Mouse (Mus musculus): ENCODE measurements around the gene Hnrnpr. TPM values are rescaled to one million over a fixed set of nuclear protein-coding genes. Genes with fewer than 3 reads are reported as not detected.

The Hnrnpr gene
- polyA plus RNA-seq, 1 experiment from 2014 or later = 197 TPM

DNA sequence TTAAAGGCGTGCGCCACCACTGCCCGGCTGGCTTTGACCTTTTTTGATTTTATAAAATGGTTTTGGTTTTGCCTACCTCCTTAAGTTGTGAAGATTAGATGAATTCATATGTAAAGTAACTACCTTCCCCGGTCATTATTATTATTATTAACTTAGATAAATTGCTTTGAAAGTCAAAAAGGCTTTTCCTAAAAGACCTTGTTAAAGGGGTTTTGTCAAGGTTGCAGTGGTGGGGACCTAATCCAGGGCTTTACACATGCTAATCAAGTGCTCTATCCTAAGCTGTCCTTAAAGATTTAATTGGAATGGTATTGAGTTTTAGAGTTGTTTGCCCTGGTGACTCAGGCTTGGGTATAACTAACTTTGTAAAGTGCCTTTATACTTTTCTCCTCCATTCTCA lies 6.9 kb downstream of the Hnrnpr start:
- Histone ChIP-seq H3K27me3 (ENCODE audit: insufficient read depth, poor library complexity, severe bottlenecking) (no peaks in the 10 kb centered on the region), H3K36me3 (peaks cover 65% of the 10 kb centered on the region), H3K4me3 (no peak overlapping the region), H3K27ac (no peak overlapping the region), H3K4me1 (replicated peaks) (peaks cover 21% of the 10 kb centered on the region), H3K9me3 (no peaks in the 10 kb centered on the region)
- 90% methylated on average over 4 of the region's 4 CpGs for WGBS
- DNase-seq (ENCODE audit: low spot score) = no peak

GRCm38 (mm10) chr4:136320016-136320415 lies 9.3 kb downstream of the Hnrnpr start:
- H3K27me3 ChIP-seq (ENCODE audit: insufficient read depth, poor library complexity, severe bottlenecking) = no peaks in the 10 kb centered on the region
- H3K4me1 ChIP-seq (replicated peaks) = no peaks in the 10 kb centered on the region
- DNase-seq (ENCODE audit: low spot score) = no peak
- H3K27ac ChIP-seq = no peak overlapping the region
- 91% methylated on average over 4 of the region's 4 CpGs for WGBS
- no peaks in the 10 kb centered on the region for H3K9me3 ChIP-seq
- H3K4me3 ChIP-seq = no peak overlapping the region
- H3K36me3 ChIP-seq = peaks cover 87% of the 10 kb centered on the region

DNA sequence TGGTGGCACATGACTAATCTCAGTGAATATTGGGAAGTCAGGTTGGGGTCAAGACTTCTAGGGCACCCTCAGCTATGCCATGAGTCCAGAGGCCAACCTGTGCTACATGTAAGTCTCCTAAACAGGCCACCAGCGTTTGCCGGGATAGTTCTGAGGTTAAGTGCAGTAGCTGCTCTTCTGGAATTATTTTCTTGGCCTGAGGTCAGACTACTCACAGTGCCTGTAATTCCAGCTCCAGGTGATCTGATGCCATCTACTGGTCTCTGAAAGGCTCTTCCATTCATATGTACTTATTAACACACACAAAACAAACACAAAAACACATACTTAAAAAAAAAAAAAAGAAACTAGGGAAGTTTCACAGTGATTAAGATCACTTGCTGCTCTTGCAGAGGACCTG lies 13.5 kb downstream of the Hnrnpr start:
- Histone ChIP-seq H3K4me3 (no peak overlapping the region), H3K4me1 (replicated peaks) (no peaks in the 10 kb centered on the region), H3K27me3 (ENCODE audit: insufficient read depth, poor library complexity, severe bottlenecking) (no peaks in the 10 kb centered on the region), H3K27ac (no peak overlapping the region), H3K36me3 (peaks cover 92% of the 10 kb centered on the region), H3K9me3 (no peaks in the 10 kb centered on the region)
- 73% methylated on average over 2 of the region's 2 CpGs for WGBS
- no peak for DNase-seq (ENCODE audit: low spot score)

DNA sequence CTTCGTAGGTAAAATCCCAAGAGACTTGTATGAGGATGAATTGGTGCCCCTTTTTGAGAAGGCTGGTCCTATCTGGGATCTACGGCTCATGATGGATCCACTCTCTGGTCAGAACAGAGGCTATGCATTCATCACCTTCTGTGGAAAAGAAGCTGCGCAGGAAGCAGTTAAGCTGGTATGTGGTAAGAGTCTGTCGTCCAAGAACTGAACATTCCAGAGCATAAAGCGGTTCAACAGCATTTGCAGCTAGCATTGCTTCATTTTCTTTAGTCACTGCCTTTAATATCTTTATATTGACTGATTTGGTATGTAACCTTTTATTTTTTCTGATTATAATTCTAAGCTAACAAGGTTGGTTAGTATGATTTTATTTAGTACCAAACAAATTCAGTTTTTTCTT lies 16.5 kb downstream of the Hnrnpr start:
- Histone ChIP-seq H3K27ac (no peak overlapping the region), H3K4me3 (no peak overlapping the region), H3K9me3 (no peaks in the 10 kb centered on the region), H3K36me3 (peaks cover 93% of the 10 kb centered on the region), H3K27me3 (ENCODE audit: insufficient read depth, poor library complexity, severe bottlenecking) (no peaks in the 10 kb centered on the region), H3K4me1 (replicated peaks) (no peaks in the 10 kb centered on the region)
- WGBS = 95% methylated on average over 5 of the region's 5 CpGs
- DNase-seq (ENCODE audit: low spot score) = no peak

GRCm38 (mm10) chr4:136328115-136328514 lies 17.4 kb downstream of the Hnrnpr start:
- H3K4me1 ChIP-seq (replicated peaks) = no peaks in the 10 kb centered on the region
- H3K36me3 ChIP-seq = peaks cover 93% of the 10 kb centered on the region
- no peak overlapping the region for H3K4me3 ChIP-seq
- no peaks in the 10 kb centered on the region for H3K27me3 ChIP-seq (ENCODE audit: insufficient read depth, poor library complexity, severe bottlenecking)
- no peaks in the 10 kb centered on the region for H3K9me3 ChIP-seq
- H3K27ac ChIP-seq = no peak overlapping the region
- DNase-seq (ENCODE audit: low spot score) = no peak

- H3K27ac ChIP-seq = no peak overlapping the region
- H3K27me3 ChIP-seq (ENCODE audit: insufficient read depth, poor library complexity, severe bottlenecking) = no peaks in the 10 kb centered on the region
- H3K9me3 ChIP-seq = no peaks in the 10 kb centered on the region
- H3K36me3 ChIP-seq = peaks cover 95% of the 10 kb centered on the region
- no peak for DNase-seq (ENCODE audit: low spot score)
- 95% methylated on average over 3 of the region's 3 CpGs for WGBS
- H3K4me3 ChIP-seq = no peak overlapping the region
- H3K4me1 ChIP-seq (replicated peaks) = no peaks in the 10 kb centered on the region
Measured at GRCm38 (mm10) chr4:136331709-136332108, 21.0 kb downstream of the Hnrnpr start.

DNA sequence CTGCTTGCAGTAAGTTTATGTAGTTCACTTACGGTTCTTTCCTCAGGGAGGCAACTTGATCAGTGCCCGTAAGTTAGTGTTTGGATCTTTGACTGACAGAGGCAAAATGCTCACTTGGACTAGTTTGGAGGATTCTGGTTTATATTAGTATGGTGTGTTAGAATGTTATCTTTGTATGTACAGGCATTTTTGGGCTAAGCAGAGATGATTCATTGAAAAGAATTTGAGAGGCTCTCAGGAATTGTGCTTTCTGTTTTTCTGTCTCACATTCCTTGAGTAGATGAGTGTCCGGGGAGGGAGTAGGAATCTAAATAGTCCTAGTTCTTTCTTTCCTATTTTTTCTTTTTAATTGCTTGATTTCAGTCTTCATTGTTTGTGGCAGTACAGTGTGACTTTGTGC lies 22.4 kb downstream of the Hnrnpr start:
- no peaks in the 10 kb centered on the region for H3K4me1 ChIP-seq (replicated peaks)
- H3K27me3 ChIP-seq (ENCODE audit: insufficient read depth, poor library complexity, severe bottlenecking) = no peaks in the 10 kb centered on the region
- WGBS = 93% methylated on average over 3 of the region's 3 CpGs
- H3K4me3 ChIP-seq = no peak overlapping the region
- no peaks in the 10 kb centered on the region for H3K9me3 ChIP-seq
- H3K27ac ChIP-seq = no peak overlapping the region
- no peak for DNase-seq (ENCODE audit: low spot score)
- H3K36me3 ChIP-seq = peaks cover 95% of the 10 kb centered on the region

- 86% methylated on average over 2 of the region's 2 CpGs for WGBS
- H3K4me3 ChIP-seq = no peak overlapping the region
- no peaks in the 10 kb centered on the region for H3K9me3 ChIP-seq
- H3K27ac ChIP-seq = no peak overlapping the region
- no peaks in the 10 kb centered on the region for H3K27me3 ChIP-seq (ENCODE audit: insufficient read depth, poor library complexity, severe bottlenecking)
- DNase-seq (ENCODE audit: low spot score) = no peak
- peaks cover 97% of the 10 kb centered on the region for H3K36me3 ChIP-seq
- no peaks in the 10 kb centered on the region for H3K4me1 ChIP-seq (replicated peaks)
Measured at GRCm38 (mm10) chr4:136335065-136335464, 24.3 kb downstream of the Hnrnpr start.

DNA sequence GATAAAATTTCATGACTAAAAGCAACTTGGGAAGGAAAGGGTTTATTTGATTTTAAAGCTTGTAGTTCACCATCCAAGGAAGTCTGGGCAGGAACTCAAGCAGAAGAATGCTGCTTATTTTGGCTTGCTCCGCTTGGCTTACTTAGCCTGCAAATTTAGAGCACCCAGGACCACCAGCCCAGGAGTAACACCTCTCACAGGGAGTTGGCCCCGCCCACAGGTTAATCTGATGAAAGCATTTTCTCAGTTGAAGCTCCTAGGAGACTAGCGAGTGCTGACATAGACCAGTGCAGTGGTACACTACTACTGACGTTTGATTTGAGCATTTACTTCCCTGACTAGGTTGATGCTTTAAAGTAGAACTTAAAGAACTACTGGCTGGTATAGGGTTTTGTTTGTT lies 26.4 kb downstream of the Hnrnpr start:
- 76% methylated on average over 4 of the region's 4 CpGs for WGBS
- no peak overlapping the region for H3K4me3 ChIP-seq
- DNase-seq (ENCODE audit: low spot score) = no peak
- peaks cover 97% of the 10 kb centered on the region for H3K36me3 ChIP-seq
- H3K4me1 ChIP-seq (replicated peaks) = no peaks in the 10 kb centered on the region
- H3K9me3 ChIP-seq = no peaks in the 10 kb centered on the region
- no peaks in the 10 kb centered on the region for H3K27me3 ChIP-seq (ENCODE audit: insufficient read depth, poor library complexity, severe bottlenecking)
- H3K27ac ChIP-seq = no peak overlapping the region

- Histone ChIP-seq H3K27ac (no peak overlapping the region), H3K4me1 (replicated peaks) (no peaks in the 10 kb centered on the region), H3K9me3 (no peaks in the 10 kb centered on the region), H3K4me3 (no peak overlapping the region), H3K27me3 (ENCODE audit: insufficient read depth, poor library complexity, severe bottlenecking) (no peaks in the 10 kb centered on the region), H3K36me3 (peaks cover 88% of the 10 kb centered on the region)
- WGBS = 94% methylated on average over 6 of the region's 6 CpGs
- no peak for DNase-seq (ENCODE audit: low spot score)
Measured at GRCm38 (mm10) chr4:136349616-136350015, 38.9 kb downstream of the Hnrnpr start.

DNA sequence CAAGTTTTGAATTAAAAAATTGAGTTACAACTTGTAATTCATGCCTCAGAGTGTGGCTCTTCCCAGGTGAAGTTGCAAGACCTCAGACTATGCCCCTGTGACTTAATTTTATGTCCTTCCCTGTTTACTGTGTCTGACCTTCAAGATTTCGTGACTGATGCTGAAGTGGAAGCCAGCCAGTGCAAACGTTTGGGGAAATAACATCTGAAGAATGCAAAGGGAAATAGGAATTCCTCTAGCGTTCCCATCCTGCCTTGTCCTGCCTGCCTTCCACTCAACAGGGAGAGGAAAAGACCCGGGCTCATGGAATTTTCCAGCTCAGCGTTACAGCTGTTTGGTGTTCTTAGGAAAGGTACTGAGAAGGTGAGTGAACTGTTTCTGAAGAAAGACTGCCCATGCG lies 46.3 kb downstream of the Hnrnpr start:
- H3K27me3 ChIP-seq (ENCODE audit: insufficient read depth, poor library complexity, severe bottlenecking) = no peaks in the 10 kb centered on the region
- no peak overlapping the region for H3K27ac ChIP-seq
- no peak overlapping the region for H3K4me3 ChIP-seq
- 85% methylated on average over 6 of the region's 6 CpGs for WGBS
- no peak for DNase-seq (ENCODE audit: low spot score)
- no peaks in the 10 kb centered on the region for H3K4me1 ChIP-seq (replicated peaks)
- no peaks in the 10 kb centered on the region for H3K9me3 ChIP-seq
- H3K36me3 ChIP-seq = peaks cover 95% of the 10 kb centered on the region

- no peaks in the 10 kb centered on the region for H3K9me3 ChIP-seq
- no peaks in the 10 kb centered on the region for H3K27me3 ChIP-seq (ENCODE audit: insufficient read depth, poor library complexity, severe bottlenecking)
- peaks cover 91% of the 10 kb centered on the region for H3K36me3 ChIP-seq
- H3K4me3 ChIP-seq = no peak overlapping the region
- no peak overlapping the region for H3K27ac ChIP-seq
- no peaks in the 10 kb centered on the region for H3K4me1 ChIP-seq (replicated peaks)
- no peak for DNase-seq (ENCODE audit: low spot score)
- WGBS = 97% methylated on average over 4 of the region's 4 CpGs
Measured at GRCm38 (mm10) chr4:136357429-136357828, 46.7 kb downstream of the Hnrnpr start.

DNA sequence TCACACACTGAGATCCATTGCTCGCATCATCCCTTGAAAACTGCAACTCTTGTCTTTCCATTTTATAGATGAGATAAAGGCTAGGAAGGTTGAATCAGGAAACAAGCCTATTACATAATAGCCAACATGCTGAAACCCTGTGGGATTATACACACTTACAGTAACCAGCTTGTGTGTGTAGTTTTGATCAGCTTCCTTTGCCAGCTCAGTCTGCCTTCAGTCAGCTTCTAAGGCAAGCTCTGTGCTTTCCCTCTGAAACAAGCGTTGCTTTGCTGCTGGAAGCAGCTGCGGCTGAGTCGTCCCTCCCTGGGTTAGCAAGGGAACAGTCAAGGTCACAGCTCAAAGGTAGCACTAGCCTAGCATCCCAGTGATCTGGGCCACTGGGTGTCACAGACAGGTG lies 57.1 kb downstream of the Hnrnpr start:
- DNase-seq (ENCODE audit: low spot score) = no peak
- Histone ChIP-seq H3K27ac (no peak overlapping the region), H3K27me3 (ENCODE audit: insufficient read depth, poor library complexity, severe bottlenecking) (no peaks in the 10 kb centered on the region), H3K4me3 (no peak overlapping the region), H3K4me1 (replicated peaks) (peaks cover 5% of the 10 kb centered on the region; the same call in 1 of the 2 replicates), H3K9me3 (no peaks in the 10 kb centered on the region), H3K36me3 (no peaks in the 10 kb centered on the region)
- WGBS = 75% methylated on average over 4 of the region's 4 CpGs

DNA sequence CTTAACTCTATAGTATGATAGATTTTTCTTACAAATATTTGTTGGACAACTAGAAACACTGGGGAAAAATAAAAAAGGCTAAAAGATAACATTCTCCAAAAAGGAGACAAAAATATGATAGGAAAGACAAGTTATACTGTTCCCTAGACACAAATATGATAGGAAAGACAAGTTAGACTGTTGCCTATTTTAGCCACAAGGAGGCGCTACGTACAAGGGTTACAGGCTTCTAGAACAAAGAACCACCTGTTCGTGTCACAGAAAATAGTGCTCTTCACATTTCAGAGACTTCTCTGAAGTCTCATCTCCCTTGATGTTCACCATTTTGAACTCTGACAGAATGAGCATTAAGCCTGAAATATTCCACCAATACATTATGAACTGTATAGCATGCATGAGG lies 59.0 kb downstream of the Hnrnpr start:
- no peaks in the 10 kb centered on the region for H3K9me3 ChIP-seq
- no peak overlapping the region for H3K27ac ChIP-seq
- peak; percentile 46 for DNase-seq (ENCODE audit: low spot score)
- H3K36me3 ChIP-seq = no peaks in the 10 kb centered on the region
- WGBS = 4% methylated on average over 3 of the region's 3 CpGs
- H3K4me1 ChIP-seq (replicated peaks) = peaks cover 16% of the 10 kb centered on the region
- H3K4me3 ChIP-seq = no peak overlapping the region
- H3K27me3 ChIP-seq (ENCODE audit: insufficient read depth, poor library complexity, severe bottlenecking) = no peaks in the 10 kb centered on the region

All from hindbrain, embryonic 10.5 days (tissue).